Mouse (Mus musculus): ENCODE measurements around the gene Krtap9-5.

Gene Krtap9-5

DNA sequence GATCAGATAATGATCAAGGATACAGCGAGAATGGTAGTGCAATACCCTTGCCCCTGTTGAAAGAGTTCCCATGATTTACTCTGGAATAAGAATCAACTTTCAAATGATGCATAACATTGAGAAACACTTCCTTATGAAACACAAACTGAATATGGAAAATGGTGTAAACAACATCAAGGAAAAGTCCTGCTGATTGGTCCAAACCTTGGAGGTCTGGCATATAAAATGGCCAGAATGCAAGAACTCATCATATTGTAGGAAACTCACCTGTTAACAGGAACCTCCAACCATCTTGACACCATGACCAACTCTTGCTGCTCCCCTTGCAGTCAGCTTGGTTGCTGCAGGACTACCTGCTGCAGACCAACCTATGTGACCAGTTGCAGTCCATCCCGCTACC is at the start of gene Krtap9-5:
Krtap9-5 (plus strand) TSS at position 301 of the 400 bp plus-strand sequence.
- DNase-seq: no peak

DNA sequence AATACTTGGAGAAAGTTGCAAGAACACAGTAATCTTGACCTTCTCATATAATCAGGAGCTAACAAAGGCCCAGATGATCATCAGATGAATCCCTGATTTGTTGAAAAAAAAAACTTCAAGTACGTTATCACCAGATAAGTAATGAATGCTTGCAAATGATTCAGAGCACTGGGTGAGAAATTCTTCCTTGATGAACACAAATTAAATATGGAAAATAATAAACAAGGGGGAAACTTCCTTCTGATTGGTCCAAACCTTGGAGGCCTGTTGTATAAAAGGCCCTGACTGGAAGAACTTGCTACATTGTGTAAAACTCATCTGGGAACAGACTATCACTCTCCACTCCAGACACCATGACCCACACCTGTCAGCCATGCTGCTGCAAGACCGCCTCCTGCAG is 40.7 kb upstream of the Krtap9-5 start, which contains the start of gene Krtap31-1:
Krtap31-1 (plus strand) TSS at position 301 of the 400 bp plus-strand sequence.
- DNase-seq: no peak

GRCm38 (mm10) chr11:99914451-99914850 is 33.8 kb upstream of the Krtap9-5 start, which contains the start of gene Gm11565:
Gene Gm11565 (plus strand): TSS chr11:99914751.
- DNase-seq: no peak

DNA sequence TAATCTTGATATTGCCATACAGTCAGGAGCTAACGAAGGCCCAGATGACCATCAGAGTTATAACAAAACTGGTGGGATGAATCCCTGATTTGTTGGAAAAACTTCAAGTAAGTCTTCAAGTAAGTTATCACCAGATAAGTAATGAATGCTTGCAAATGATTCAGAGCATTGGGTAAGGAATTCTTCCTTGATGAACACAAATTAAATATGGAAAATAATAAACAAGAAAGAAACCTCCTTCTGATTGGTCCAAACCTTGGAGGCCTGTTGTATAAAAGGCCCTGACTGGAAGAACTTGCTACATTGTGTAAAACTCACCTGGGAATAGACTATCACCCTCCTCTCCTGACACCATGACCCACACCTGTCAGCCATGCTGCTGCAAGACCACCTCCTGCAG is 12.3 kb upstream of the Krtap9-5 start, which contains the start of gene Krtap31-2:
Krtap31-2 (plus strand) TSS at position 301 of the 400 bp plus-strand sequence.
- DNase-seq: no peak

DNA sequence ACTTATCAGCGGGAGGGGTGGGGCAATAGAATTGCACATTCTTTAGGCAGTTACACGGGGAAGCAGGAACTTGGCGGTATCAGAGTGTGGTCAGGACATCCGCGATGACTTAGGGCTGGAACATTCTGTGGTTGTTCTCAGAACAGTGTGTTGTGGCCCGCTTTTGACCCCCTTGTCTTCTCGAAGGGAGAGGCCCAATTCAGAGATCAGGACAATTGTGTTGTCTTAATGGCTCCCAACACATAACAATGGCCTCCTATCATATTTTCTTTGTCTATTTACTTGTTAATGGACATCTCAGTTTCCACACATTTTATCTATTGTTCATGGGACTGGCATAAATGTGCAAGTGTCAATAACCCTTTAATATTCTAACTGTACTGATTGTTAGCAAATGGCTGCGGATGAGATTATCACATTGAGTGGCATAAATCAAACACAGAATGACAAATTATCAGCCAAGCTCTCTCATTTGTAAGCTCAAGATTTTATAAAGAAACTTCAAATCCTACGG is 10.5 kb upstream of the Krtap9-5 start:
- DNase-seq: no peak

DNA sequence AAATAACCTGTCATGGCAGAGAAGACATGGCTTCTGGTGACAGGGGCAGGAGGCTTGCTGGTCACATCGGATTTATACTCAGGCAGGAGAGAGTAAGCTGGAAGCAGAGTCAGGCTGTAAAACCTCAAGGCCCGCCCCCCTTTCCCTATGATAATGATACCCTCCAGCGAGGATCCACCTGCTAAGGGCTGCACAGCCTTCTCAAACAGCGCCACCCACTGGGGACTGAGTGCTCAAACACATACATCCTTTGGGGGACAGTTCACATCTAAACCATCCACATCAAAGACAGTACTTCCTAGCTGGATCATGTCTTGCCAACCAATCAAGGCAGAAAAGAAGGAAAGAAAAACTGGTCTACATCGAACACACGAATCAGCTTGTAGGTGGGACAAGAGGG is 15.9 kb downstream of the Krtap9-5 start:
- DNase-seq: no peak

- no peak for DNase-seq
These were observed 17.7 kb downstream of the Krtap9-5 start for GRCm38 (mm10) chr11:99965961-99966360.

DNA sequence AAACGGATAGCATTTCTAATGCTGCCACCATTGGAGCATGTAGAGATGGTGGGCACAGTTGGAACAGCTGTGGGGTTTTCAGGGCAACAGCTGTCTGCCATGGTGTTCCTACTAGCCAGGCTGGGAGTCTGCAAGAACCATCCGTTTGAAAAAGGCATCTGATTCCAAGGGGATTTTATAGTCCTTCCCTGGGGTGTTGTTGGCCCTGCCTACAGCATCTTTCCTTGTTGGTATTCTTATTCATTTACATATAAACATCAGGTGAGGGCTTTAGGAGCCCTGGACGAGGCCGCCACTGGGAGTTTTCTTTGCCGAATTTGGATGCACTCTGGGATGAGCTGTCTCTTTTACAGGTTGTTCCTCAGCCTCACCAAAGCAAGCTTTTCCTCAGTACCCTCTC is 30.7 kb downstream of the Krtap9-5 start, which contains the start of gene Krtap29-1:
Krtap29-1 (minus strand) TSS at position 101 of the 400 bp plus-strand sequence.
- DNase-seq: no peak

DNA sequence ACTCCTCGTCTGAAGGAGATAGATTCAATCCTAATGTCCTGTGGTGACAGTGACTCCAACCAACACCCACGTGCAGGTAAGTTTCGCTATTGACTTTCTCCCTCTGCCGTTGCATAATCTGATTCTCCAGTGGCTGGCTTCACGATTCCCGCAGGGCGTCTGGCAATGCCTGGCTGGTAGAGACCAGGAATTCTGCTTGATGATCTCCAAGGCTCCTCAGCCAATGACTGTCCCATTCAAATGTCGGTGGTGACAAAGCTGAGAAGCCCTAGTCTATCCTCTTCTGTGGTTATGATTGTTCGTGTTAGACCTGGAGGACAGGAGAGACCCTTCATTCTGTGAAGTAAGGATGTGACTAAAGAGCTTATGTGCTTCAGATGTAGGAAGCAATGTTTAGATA is 34.5 kb downstream of the Krtap9-5 start:
- no peak for DNase-seq

DNA sequence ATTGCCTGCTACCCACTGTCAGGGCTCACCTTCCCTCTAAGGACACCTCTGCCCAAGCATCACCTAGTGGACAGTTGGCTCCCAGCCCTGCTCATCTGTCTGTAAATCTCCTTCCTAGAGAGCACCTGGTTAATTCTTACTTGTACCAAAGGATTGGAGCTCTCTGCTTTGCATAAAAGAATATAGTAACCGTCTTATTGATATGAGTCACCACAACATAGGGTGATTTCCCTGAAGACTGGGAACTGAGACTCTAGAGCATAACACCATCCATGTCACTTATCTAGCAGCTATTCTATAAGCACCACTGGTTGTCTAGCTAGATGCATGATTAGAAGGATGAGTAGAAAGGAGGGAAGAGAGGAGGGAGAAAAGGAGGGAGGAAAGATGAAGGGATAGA is 35.2 kb downstream of the Krtap9-5 start:
- DNase-seq: no peak

- no peak for DNase-seq
These were observed 37.2 kb downstream of the Krtap9-5 start for GRCm38 (mm10) chr11:99985291-99986092.

- no peak for DNase-seq
These were observed 37.9 kb downstream of the Krtap9-5 start, which contains the start of gene Krtap16-1 for GRCm38 (mm10) chr11:99986180-99986647. Gene Krtap16-1 (minus strand): TSS chr11:99986597.

DNA sequence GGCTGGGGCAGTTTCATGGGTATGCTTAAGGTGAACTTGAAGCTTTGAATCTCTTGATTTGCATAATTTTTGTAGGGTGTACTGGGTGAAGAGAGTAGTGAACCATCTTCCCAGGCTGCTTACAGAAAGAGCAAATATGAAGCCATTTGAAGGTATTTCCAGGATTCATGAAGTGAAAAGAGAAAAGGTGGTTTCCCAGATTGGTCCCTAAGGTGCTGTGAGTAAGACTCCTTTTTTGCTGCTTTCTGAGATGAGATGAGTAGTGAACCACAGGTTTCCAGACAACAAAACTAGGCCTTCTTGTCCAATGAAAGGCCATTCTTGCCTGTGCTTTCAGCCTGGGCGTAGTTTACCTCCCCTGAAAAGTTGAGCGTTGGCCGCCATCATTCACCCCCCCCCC is 40.3 kb downstream of the Krtap9-5 start:
- DNase-seq: no peak

GRCm38 (mm10) chr11:99989881-99990405 is 41.7 kb downstream of the Krtap9-5 start:
- no peak for DNase-seq

- DNase-seq: no peak
These were observed 42.3 kb downstream of the Krtap9-5 start for GRCm38 (mm10) chr11:99990571-99990970.

GRCm38 (mm10) chr11:99993620-99994383 is 45.5 kb downstream of the Krtap9-5 start, which contains the start of gene Krtap17-1:
Gene Krtap17-1 (minus strand): TSS chr11:99993994.
- DNase-seq: no peak

DNA sequence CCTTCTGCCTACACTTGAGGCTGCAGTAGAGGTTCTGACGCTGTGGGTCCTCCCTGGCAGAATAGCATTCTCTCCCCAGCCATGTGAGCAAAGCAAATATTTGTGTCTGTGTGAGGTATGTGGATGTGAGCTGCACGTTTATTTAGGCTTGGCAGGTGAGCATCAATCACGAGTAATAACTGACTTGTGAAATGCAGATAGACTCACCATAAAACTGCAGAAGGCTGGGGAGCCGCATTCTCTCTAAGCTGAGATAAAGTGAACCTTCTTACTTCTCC is 46.0 kb downstream of the Krtap9-5 start:
- DNase-seq: no peak

GRCm38 (mm10) chr11:99999091-99999490 is 50.8 kb downstream of the Krtap9-5 start:
- DNase-seq: no peak
